Mouse (Mus musculus): Measurements from ENCODE around the gene Nog.

The Nog gene

DNA sequence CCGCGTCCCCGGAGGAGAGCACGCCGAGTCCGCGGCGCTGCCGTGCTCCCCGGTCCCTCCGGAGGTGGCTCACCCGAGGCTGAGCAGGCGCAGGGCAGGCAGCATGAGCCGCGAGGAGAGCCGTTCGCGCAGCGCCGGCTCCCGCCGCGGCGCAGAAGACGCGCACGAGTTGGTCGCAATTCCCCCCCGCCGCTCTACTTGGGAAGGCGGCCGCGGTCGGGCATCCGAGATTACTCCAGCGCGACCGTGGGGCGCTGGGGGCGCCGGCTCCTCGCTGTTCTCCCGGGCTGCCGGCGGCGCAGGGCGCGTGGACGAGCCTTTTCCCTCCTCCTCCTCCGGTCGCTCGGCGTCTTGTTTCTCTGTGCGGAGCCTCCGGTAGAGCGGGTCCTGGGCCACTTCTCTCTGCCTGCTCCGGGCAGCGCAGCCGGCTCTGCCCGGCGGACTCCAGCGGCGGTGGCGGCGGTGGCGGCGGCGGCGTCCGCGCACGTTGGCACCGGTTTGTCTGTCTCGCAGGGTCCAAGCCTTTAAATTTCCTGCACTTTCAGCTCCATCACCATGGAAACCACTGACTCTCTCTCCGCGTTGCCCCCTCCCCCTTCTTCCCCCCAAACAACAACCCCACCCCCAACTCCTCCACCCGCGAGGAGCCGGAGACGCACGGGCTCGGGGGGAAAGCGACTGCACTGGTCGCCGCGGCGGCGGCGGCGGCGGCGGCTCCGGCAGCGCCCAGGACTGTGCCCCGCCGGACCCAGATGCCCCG is at the start of gene Nog:
Gene Nog (minus strand): TSS at position 277 of the 760 bp plus-strand sequence.
- TF ChIP-seq GATA4 (IDR thresholded peaks at IDR 0.05; ENCODE audit: insufficient replicate concordance, low read length): no peak

GRCm38 (mm10) chr11:89340238-89340637 is 38.1 kb upstream of the Nog start:
- no peak for TF ChIP-seq GATA4 (IDR thresholded peaks at IDR 0.05; ENCODE audit: insufficient replicate concordance, low read length)

DNA sequence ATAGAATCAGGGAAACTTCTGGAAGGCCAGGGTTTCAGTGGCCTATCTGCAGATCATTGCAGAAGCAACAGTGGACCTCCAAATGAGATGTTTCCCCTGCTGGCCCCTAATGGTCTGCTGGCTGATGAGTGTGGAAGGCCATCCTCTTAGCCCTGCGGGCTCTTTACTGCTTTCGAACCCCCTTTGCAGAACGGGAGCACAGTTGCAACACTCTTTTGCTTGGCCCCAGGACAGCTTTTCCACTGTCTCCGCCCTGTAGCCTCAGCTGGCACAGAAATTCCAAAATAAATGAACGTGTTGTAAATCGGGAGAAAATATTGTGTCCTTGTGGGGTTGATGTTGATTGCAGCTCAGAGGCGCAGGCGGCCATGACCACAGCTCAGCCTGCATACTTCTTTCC is 37.7 kb upstream of the Nog start:
- TF ChIP-seq GATA4 (IDR thresholded peaks at IDR 0.05; ENCODE audit: insufficient replicate concordance, low read length): no peak

- no peak for TF ChIP-seq GATA4 (IDR thresholded peaks at IDR 0.05; ENCODE audit: insufficient replicate concordance, low read length)
These were observed 35.8 kb upstream of the Nog start for GRCm38 (mm10) chr11:89337910-89338309.

- TF ChIP-seq GATA4 (IDR thresholded peaks at IDR 0.05; ENCODE audit: insufficient replicate concordance, low read length): no peak
These were observed 25.2 kb upstream of the Nog start for GRCm38 (mm10) chr11:89327089-89327881.

- TF ChIP-seq GATA4 (IDR thresholded peaks at IDR 0.05; ENCODE audit: insufficient replicate concordance, low read length): no peak
These were observed 19.6 kb upstream of the Nog start for GRCm38 (mm10) chr11:89321775-89322174.

- TF ChIP-seq GATA4 (IDR thresholded peaks at IDR 0.05; ENCODE audit: insufficient replicate concordance, low read length): no peak
These were observed 17.5 kb upstream of the Nog start for GRCm38 (mm10) chr11:89319675-89320074.

- no peak for TF ChIP-seq GATA4 (IDR thresholded peaks at IDR 0.05; ENCODE audit: insufficient replicate concordance, low read length)
These were observed 16.2 kb upstream of the Nog start for GRCm38 (mm10) chr11:89318324-89318723.

- no peak for TF ChIP-seq GATA4 (IDR thresholded peaks at IDR 0.05; ENCODE audit: insufficient replicate concordance, low read length)
These were observed 15.6 kb upstream of the Nog start for GRCm38 (mm10) chr11:89317757-89318156.

GRCm38 (mm10) chr11:89314374-89314773 is 12.2 kb upstream of the Nog start:
- TF ChIP-seq GATA4 (IDR thresholded peaks at IDR 0.05; ENCODE audit: insufficient replicate concordance, low read length): no peak

- no peak for TF ChIP-seq GATA4 (IDR thresholded peaks at IDR 0.05; ENCODE audit: insufficient replicate concordance, low read length)
These were observed 10.2 kb upstream of the Nog start for GRCm38 (mm10) chr11:89312378-89312777.

DNA sequence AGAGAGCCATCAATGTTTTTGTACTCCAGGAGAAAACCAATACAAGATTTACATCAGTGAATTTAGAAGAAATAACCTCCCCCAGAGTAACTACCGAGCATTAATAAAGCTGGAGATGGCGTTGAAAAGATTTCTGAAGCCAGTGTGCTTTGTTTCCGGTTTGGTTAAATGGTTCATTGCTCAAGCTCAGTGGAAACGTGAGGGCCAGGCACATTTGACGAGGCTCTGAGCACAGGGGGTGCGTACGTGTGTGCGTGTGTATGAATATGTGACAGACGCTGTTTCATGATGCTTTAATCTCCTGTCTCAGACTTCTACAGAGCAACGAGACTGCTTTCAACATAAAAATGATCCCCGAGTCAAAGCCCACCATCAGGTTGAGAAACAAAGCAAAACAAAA is 8.1 kb upstream of the Nog start:
- no peak for TF ChIP-seq GATA4 (IDR thresholded peaks at IDR 0.05; ENCODE audit: insufficient replicate concordance, low read length)

DNA sequence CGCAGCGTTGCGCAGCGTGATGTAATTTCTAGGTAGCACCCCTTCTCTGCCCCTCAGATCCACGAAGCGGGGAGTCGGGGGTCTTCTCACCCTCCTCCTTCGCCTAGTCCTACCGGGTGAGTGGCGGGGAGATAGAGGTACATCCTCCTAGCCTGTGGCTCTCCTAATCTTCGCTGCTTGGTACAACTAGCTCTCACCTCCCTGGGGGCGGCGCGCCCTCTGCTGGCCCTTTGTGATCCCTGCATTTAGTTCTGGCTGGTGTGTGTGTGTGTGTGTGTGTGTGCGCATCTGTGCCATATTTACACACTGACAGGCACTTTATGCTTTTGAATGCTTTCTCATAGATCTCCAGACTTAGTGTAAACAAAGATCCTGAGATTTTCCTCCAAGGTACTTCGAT is 1.3 kb upstream of the Nog start:
- no peak for TF ChIP-seq GATA4 (IDR thresholded peaks at IDR 0.05; ENCODE audit: insufficient replicate concordance, low read length)

GRCm38 (mm10) chr11:89302816-89303180 is 666 bp upstream of the Nog start:
- no peak for TF ChIP-seq GATA4 (IDR thresholded peaks at IDR 0.05; ENCODE audit: insufficient replicate concordance, low read length)

DNA sequence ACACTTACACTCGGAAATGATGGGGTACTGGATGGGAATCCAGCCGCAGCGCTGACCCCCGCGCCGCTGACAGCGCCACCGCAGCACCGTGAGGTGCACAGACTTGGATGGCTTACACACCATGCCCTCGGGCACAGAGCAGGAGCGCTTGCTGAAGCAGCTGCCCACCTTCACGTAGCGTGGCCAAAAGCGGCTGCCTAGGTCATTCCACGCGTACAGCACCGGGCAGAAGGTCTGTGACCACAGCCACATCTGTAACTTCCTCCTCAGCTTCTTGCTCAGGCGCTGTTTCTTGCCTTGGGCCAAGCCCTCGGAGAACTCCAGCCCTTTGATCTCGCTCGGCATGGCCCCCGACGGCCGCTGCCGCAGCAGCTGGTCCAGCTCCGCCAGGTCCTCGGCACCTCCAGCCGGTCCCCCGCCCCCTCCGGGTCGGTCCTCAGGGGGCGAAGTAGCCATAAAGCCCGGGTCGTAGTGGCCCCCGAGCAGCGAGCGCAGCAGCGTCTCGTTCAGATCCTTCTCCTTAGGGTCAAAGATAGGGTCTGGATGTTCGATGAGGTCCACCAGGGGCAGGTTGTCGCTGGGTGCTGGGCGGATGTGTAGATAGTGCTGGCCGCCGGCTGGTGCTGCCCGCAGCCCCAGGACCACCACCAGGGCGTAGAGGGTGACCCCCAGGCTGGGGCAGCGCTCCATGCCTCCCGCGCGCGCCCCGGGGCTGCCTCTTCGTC is 639 bp downstream of the Nog start:
- no peak for TF ChIP-seq GATA4 (IDR thresholded peaks at IDR 0.05; ENCODE audit: insufficient replicate concordance, low read length)
